Mouse (Mus musculus): Measurements from ENCODE around the gene Slc17a2.

Gene Slc17a2

DNA sequence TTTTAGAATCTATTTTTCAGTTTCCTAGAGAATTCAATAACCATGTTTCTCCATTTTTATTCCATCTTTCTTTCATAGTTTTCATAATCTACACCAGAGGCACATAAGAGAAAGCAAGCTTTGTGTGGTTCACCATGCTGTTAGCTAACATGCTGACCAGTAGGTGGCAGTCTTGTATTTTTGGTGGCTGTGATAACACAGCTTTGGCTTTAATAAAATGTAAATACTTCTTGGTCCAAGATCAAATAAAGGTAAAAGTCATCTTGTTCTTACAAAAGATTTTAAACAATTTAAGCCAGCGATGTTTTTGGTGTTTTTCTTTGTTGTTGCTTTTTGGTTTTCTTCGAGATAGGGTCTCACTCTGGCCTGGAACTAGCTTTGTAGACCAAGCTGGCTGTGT is 14.3 kb upstream of the Slc17a2 start:
- DNase-seq (ENCODE audit: low spot score in 2 of 2): peak; percentile 20 to 60

DNA sequence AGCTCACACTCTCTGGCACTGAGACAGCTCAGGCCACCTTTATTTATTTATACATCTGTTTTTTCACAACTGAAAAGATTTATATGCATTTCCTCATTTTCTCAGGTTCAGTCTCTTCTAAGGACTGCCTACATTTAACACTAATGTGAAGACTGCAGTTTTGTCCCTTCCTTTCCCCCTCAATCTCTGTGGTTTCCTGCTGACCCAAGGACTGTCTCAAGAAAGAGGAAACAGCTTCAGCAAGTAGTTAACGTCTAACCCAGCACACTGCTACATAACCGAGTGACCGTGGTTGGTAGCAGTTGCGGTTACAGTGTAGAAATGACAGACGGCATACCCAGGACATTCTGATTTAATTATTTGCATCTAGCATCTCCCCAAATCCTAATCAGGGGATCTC is 7.4 kb upstream of the Slc17a2 start:
- DNase-seq (ENCODE audit: low spot score in 2 of 2): no peak

DNA sequence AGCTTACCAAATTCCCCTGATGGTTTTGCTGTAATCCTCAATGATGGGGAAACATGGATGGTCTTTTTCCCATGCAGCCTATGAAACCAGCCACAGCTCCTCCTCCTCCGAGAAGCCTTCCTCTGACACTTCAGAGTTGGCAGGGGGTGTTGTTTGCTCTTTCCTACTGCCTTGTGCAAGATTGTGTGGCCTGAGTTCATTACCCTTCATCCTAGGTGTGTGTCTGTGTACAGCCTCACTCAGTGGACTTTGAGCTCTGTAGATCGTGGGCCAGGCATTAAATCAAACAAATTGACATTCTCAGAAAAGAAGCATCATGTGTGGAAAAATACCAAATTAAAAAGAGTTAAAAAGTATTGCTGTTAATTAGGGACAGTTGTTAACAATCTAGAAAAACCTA is 2.3 kb upstream of the Slc17a2 start:
- DNase-seq (ENCODE audit: low spot score in 2 of 2): no peak

DNA sequence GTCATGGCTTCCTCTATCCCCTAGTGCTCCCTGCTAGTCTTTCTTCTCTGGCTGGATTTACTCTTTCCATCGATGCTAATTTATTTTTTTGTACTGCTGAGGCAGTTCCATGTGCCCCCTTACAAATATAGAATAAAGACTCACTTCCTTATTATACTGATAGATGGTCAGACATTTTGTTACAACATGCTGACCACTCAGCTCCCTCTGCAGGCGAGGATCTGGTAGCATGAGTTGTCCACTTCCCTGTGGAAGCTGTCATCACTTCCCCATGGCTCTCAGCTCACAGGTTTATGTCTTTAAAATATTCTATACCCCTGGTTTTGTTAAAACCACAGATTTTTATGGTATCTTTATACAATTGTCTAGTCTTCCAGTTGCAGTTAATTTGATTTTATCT is 9.4 kb downstream of the Slc17a2 start:
- DNase-seq (ENCODE audit: low spot score in 2 of 2): no peak

DNA sequence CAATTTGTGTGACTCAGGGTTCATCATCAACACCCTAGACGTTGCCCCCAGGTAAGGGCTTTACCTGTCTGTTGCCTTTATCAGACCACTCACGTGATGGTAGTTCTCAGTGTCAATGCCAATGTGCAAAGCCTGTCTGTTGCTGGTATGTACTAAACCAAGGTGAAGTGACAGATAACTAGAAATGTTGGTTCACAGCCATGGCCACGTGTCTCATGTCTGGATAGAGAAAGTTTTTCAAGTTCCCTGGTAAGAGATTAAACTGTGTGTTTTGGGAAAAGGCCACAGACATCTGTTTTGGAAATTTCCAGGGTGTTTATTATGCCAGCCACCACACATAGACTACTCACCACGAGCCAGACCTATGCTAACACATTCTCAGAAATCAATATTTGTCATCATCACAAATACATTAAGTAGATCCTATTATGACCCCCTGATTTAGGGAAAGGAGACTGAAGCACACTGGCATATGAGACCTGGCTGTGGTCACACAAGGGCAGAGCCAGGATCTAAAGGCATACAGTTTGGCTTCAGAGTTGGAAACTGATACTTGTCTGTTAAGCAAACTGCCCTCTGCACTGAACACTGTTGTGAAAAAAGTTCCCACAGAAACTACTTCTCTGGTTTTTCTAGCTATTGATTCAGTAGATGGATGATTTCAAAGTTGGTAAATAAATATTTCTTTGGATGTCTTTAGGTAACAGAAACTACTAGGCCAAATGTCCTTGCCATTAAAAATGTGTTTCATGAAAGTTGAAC is 13.6 kb downstream of the Slc17a2 start:
- DNase-seq (ENCODE audit: low spot score in 2 of 2): no peak

DNA sequence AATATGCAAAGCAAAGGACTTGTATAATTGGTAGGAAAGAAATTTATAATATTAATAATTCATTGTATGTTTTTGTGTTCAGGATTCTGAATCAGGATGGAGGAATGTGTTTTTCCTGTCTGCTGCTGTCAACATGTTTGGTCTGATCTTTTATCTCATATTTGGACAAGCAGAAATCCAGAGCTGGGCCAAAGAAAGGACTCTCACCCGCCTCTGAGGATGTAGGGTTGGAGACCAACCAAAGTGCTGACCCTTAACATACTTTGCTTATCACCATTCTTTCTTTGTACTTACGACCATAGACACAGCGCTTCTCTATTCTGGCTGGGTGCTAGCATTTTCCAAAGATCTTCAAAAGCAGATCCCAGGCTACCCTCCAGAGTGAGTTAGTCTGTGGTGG is 15.4 kb downstream of the Slc17a2 start:
- DNase-seq (ENCODE audit: low spot score in 2 of 2): no peak

DNA sequence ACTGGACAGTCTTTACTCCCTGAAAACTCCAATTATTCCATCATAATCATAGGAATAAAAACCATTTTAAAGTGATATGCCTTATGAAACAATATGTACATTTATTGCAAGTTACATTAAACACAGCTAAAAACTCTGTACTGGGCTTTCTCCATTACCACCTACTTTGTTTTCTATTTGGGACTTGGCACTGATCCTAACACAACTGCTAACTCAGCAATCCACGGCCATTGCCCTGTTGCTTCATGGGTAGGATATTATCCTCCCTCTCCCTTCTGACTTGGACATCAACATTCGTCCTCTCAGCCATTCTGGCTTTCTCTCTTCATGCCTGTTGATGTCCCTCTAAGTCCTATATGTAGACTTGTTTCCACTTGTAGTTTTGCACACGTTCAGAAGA is 19.8 kb downstream of the Slc17a2 start:
- DNase-seq (ENCODE audit: low spot score in 2 of 2): no peak

DNA sequence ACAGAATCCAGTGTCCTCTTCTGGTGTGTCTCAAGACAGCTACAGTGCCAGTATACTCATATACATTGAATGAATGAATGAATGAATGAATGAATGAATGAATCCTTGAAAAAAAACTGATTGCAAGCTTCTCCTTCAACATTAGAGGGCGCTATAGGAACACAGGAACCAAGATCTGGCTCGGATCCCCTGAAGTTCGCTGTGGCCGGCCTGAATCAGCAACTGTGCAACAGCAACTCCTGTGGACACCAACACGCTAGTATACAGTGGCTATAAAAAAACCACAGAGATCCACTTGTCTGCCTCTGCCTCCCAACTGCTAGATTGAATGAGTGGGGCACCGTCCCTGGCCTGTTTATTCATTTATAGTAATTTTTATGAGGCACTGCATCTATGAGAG is 26.3 kb downstream of the Slc17a2 start:
- no peak for DNase-seq (ENCODE audit: low spot score in 2 of 2)

DNA sequence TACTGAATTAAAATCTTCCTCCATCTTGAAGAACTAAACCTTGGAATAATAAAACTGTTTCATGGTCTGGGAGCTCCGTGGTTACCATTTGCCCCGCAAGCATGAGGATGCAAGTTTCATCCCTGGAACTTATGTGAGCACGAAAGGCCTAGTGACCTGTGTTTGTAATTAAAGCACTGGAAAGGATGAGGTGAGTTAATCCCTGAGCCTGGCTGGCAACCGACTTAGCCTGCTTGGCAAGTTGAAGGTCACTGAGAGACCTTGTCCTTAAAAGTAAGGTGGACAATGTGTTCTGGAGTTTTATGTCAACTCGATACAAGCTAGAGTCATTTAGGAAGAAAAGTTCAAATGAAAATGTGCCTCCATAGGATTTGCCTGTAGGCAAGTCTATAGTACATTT is 28.0 kb downstream of the Slc17a2 start:
- DNase-seq (ENCODE audit: low spot score in 2 of 2): no peak

DNA sequence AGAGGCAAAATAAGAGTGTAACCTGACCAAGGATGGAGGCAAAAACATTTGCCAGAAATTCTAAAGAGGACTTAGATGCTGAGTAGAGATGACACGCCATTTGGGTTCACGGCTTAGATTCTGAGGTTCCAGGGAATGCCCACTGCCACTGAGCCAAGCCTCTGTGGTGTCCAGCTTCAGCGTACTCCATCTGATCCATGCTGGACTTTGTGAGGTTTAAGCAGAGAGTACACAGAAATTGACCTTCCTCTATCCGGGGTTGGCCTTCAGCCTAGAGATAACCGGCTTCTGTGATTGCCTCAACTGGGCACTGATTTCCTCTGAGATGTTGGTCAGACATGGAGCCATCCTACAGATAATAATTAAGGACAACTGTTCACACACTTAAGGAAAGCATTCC is 29.8 kb downstream of the Slc17a2 start:
- no peak for DNase-seq (ENCODE audit: low spot score in 2 of 2)

DNA sequence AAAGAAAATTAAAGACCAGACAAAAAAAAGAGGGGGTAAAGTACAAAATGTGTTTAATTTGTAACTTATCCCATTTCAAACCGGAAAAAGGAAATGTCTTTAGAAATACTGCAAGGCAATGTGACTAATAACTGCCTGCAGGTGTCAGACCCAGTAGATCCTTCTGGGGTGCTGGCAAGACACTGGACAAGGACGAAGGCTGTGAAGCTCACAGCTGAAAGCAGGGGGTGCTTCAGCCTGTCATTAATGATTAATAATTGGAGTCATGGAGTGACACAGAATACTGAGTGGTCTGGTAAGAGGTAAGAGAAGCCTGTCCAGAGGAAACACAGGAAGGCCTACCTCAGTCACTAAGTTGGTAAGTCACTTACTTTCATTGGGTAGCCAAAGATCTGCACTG is 32.5 kb downstream of the Slc17a2 start, which contains the start of gene Slc17a3:
Gene Slc17a3, plus strand, starts transcription at position 127 of the 400 bp plus-strand sequence.
- DNase-seq (ENCODE audit: low spot score in 2 of 2): no peak

DNA sequence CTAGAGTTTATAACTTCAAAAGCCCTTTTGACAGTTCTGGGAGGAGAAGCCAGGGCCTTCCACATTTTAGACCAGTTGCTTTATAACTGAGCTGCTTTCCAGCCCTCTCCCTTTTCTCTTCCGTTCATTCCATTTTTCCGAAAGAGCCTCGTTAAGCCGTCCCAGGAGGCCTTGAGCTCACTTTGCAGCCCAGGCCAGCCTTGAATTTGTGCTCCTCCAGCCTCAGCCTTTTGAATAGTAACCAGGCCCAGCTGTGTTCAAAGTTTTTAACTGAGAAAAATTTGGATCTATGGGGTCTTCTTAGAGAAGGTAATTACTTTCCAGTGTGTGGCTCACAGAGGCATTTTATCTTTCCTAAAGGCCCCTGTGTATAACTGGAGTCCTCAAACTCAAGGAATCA is 39.1 kb downstream of the Slc17a2 start:
- no peak for DNase-seq (ENCODE audit: low spot score in 2 of 2)

DNA sequence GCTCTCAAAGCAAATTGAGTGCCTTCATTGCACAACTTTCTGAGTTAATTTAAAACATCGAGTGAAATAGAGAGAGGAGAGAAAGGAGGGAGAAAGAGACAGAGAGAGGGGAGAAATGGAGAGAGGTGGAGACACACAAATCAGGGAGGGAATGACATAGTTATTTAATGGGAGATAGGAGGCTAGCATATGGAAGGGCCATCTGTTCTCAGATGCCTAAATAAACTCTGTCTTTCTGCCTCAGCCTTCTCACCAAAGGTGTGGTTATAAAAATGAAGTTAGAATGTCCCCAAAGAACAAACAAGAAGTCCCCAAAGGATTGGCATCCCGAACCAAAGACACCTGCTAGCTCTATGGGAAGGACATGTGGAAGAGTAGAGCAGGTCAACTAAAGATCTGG is 42.5 kb downstream of the Slc17a2 start:
- DNase-seq (ENCODE audit: low spot score in 2 of 2): peak in 1 of 2 experiments; percentile 64

DNA sequence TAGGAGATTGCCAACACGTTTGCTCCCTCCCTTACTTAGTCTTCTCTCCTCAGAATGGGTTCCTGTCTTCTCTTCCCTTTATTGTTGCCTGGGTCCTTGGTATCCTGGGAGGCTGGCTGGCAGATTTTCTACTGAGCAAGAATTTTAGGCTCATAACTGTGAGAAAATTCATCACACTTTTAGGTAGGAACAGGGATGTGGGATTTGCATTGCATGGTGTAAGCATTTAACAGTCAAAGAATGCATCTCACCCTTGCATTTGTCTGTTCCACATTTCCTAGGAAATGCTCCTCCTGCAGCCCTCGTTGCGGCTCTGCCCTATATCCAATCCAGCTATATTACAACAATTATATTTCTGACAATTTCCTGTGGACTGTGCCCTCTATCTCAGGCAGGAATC is 49.6 kb downstream of the Slc17a2 start:
- DNase-seq (ENCODE audit: low spot score in 2 of 2): no peak

DNA sequence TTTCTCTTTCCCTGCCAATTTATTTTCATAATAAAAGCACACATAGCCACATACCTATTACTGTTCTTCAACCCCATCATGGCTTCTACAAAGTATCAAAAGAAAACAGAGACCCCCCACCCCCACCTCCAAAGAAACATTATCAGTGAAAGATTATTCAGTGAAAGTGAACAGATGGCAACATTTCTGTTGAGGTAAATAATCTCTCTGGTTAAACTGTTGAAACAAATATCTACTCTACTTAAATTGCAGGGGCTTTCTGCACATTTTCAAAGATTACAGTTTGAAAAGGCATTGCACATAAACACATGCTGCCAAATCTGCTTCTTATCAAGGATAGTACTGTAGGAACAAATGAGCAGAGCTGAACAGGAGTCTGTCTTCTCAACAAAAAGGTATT is 55.0 kb downstream of the Slc17a2 start:
- DNase-seq (ENCODE audit: low spot score in 2 of 2): no peak

DNA sequence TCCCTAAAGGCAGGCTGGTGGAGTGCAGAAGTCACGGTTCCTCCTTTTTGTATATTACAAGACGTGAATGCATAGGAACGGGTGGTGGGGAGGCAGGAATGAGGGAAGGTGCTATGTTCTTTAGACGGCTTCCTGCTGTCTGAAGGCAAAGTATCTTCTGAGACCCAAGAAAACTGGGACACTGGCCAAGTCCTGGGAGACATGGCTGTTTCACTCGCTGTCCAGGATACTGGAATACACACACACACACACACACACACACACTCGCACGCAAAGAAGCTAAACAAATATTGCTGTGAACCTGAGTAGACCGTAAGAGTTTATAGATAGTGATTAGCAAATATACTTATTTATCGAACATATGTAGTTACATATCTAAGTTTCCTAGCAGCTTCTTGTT is 57.9 kb downstream of the Slc17a2 start:
- no peak for DNase-seq (ENCODE audit: low spot score in 2 of 2)

DNA sequence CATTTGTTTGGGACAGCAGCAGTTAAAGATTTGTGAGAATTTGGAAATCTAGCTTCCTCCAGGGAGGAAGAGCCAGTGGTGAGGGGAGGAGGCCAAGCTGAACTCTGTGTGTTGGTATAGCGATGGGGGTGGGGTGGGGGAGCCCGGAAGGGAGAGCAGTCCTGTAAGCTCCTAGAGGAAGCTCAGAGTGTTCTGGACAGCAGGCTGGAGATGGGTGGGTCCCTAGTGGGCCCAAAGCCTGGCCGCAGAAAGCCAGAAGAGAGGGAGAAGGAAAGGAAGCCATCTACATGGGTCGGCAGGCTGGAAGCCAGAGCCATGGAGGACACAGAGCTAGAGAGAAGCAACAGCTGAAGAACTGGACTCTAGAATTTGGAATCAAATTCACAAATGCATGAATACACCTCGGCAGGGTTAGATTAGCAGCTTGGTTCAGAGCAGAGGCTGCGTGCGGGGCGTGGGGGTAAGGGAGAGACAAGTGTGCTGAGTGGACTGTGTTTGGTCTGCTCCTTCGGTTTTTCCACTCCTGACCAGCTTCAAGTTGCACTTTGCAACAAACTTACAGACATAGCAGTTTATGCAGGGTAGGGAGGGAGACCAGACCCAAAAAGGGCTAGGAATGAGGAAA is 59.4 kb downstream of the Slc17a2 start:
- DNase-seq (ENCODE audit: low spot score in 2 of 2): no peak

DNA sequence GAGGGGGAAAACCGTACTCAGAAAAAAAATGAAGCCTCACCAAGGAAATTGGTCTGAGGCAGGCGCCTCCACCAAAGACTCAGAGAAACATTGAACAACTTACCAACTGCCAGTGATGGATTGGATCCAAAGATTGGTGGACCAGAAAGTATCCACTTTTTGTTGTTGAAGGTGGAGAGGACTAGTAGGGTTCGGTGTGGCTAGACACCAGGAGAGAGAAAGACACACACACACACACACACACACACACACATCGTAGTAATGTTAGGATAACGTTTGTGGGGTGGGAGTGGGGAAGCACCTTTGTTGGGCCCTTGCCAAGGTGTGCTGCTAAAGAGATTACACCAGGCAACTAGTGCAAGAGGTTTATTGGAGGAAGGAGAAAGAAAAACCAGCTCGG is 60.2 kb downstream of the Slc17a2 start:
- DNase-seq (ENCODE audit: low spot score in 2 of 2): no peak

DNA sequence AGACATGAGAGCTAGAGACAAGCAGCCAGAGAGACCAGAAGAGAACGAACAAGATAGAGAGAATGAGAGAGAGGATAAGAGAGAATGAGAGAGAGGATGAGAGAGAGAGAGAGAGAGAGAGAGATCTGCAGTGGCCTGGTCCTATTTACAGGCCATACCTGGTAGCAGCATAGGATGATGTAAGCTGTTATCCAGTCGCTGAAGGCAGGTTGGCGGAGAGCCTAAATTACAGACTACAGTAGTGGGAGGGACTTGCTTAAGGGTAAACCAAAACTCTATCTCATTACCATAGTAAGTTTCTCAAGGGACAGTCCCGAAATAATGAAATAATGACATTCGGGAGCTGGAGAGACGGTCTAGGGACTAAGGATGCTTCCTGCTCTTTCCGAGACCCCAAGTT is 60.6 kb downstream of the Slc17a2 start, which contains the start of gene Slc17a1:
Gene Slc17a1, plus strand, starts transcription at position 346 of the 400 bp plus-strand sequence.
- DNase-seq (ENCODE audit: low spot score in 2 of 2): no peak

DNA sequence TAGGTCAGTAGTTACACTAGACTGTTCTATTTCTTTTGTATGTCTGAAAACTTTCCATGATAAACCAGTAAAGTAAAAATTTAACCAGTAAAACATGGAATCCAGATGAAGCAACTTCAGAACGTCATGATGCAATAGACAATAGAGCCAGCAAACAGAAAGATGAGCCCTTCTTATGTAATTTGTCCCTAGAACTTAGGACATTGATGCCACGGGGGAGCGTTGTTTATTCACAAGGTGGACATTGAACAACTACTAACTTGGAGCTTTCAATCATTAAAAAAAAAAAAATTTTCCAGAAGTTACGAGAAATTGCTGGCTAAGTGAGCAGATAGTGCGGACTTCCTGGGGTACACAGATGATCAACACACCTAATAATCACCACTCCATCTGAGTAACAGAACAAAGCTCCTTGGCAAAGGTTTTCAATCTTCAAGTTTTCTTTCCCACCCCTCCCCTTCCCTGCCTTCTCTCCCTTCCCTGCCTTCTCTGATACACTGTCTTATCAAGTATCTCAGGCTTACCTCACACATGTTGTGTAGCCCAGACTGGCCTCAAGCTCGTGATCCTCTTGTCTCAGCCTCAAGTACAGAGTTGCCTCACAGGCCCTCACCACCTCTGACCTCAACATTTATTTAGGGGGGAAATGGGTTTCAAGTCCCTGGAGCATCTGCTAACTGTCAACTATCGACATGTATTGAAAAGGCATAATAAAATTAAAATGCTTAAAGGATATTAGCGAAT is 62.2 kb downstream of the Slc17a2 start:
- DNase-seq (ENCODE audit: low spot score in 2 of 2): no peak

DNA sequence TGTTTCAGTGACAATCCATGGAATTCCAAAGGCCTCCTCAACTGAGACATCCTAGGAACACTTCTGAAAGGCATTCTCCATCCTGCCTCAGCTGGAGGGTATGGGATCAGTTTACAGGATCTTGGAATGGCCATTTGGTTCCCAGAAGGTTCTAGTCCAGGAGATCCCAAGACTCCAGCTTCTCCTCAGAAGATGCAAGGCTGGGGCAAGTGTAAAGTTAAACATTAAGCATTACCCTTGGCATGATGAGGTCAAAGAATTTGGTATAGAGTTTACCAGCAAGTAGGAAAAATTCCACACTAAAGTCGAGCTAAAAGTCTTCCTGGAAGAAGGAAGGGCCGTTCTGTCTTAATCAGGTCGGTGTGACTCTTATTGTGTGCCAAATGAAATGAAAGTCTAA is 63.2 kb downstream of the Slc17a2 start:
- no peak for DNase-seq (ENCODE audit: low spot score in 2 of 2)

DNA sequence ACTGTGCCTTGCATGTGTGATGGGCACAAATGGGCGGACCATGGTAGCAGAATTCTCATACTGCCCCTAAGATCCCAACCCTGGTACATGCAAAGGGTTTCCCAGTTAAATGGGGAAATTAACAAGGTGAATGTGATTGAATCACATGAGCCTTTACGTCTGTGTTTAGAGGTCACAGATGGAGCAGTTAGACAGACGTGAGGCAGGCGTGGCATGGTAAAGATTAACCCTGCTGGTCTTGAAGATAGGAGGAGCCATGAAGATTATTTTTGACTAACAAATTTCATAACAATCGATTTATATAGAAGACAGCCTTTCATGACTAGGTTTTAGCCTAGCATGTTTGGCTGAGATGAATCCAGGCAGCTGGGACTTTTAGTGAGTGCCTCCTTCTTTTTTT is 66.3 kb downstream of the Slc17a2 start:
- no peak for DNase-seq (ENCODE audit: low spot score in 2 of 2)
